Mouse (Mus musculus) ES-Bruce4 (cell line): ENCODE results near the gene Ccn6. TPM values are rescaled to one million over a fixed set of nuclear protein-coding genes. Genes with fewer than 3 reads are reported as not detected.

Source experiments
- H3K27ac ChIP-seq: 2 replicates; pipeline ENCODE4 v1.5.1; 2012; ENCODE audit warnings: low read length, inconsistent platforms; ENCODE audit not compliant: insufficient read depth
- H3K27me3 ChIP-seq: 2 replicates; pipeline ENCODE4 v1.6.1; 2012; ENCODE audit warnings: mild to moderate bottlenecking, low read length, inconsistent platforms; ENCODE audit not compliant: control insufficient read depth, poor library complexity, insufficient read depth, severe bottlenecking
- H3K36me3 ChIP-seq: 2 replicates; pipeline ENCODE4 v1.6.1; 2012; ENCODE audit warnings: inconsistent platforms, mild to moderate bottlenecking, low read length, moderate library complexity; ENCODE audit not compliant: control insufficient read depth, poor library complexity, insufficient read depth, severe bottlenecking
- H3K4me1 ChIP-seq: one replicate; pipeline ENCODE4 v1.8.1; 2011; ENCODE audit warnings: low read length; ENCODE audit not compliant: control insufficient read depth, insufficient read depth
- H3K4me3 ChIP-seq: 2 replicates; pipeline ENCODE4 v1.5.1; 2011; ENCODE audit warnings: low read depth, mild to moderate bottlenecking, low read length
- H3K9ac ChIP-seq: 2 replicates; pipeline ENCODE4 v1.6.1; 2012; ENCODE audit warnings: low read depth, mild to moderate bottlenecking, inconsistent platforms; ENCODE audit not compliant: poor library complexity, severe bottlenecking
- H3K9me3 ChIP-seq: replicated peaks from 2 replicates; pipeline ENCODE4 v1.6.1; 2012; ENCODE audit warnings: mild to moderate bottlenecking, low read length, inconsistent platforms; ENCODE audit not compliant: control insufficient read depth, poor library complexity, insufficient read depth, severe bottlenecking
- CTCF ChIP-seq: IDR thresholded peaks from one replicate; pipeline ENCODE4 v1.8.1; 2011; ENCODE audit warnings: low read depth, low read length
- EP300 ChIP-seq: IDR thresholded peaks from 2 replicates; pipeline ENCODE4 v1.6.1; 2011; ENCODE audit warnings: low read depth, low read length; ENCODE audit not compliant: insufficient read depth
- POLR2A ChIP-seq: IDR thresholded peaks from one replicate; pipeline ENCODE4 v1.8.1; 2011; ENCODE audit warnings: low read length; ENCODE audit not compliant: insufficient read depth
- polyA plus RNA-seq: library from polyadenylated mRNA; stranded (reverse); fragments of >200 nt; gene quantifications from 2 replicates; pipeline ENCODE4 v1.2.4, GENCODE M21; 2011; ENCODE audit warnings: low read depth; ENCODE audit not compliant: missing spikeins, insufficient read depth, insufficient read length

Gene Ccn6
- polyA plus RNA-seq, 1 experiment, result not detected

GRCm38 (mm10) chr10:39142216-39142615 lies 21.4 kb downstream of the Ccn6 start:
- Histone ChIP-seq H3K9ac (no peak overlapping the region), H3K27ac (no peak overlapping the region), H3K9me3 (peaks cover 10% of the 10 kb centered on the region), H3K4me3 (no peak overlapping the region), H3K4me1 (no peaks in the 10 kb centered on the region), H3K27me3 (no peaks in the 10 kb centered on the region), H3K36me3 (peaks cover 19% of the 10 kb centered on the region)
- TF ChIP-seq EP300 (no peak), CTCF (no peak), POLR2A (no peak)

GRCm38 (mm10) chr10:39141401-39141800 lies 22.2 kb downstream of the Ccn6 start:
- Histone ChIP-seq H3K4me3 (no peak overlapping the region), H3K27ac (no peak overlapping the region), H3K4me1 (no peaks in the 10 kb centered on the region), H3K9me3 (peaks cover 10% of the 10 kb centered on the region), H3K27me3 (no peaks in the 10 kb centered on the region), H3K9ac (no peak overlapping the region), H3K36me3 (peaks cover 18% of the 10 kb centered on the region)
- no peak for TF ChIP-seq EP300
- TF ChIP-seq CTCF, result no peak
- no peak for TF ChIP-seq POLR2A

DNA sequence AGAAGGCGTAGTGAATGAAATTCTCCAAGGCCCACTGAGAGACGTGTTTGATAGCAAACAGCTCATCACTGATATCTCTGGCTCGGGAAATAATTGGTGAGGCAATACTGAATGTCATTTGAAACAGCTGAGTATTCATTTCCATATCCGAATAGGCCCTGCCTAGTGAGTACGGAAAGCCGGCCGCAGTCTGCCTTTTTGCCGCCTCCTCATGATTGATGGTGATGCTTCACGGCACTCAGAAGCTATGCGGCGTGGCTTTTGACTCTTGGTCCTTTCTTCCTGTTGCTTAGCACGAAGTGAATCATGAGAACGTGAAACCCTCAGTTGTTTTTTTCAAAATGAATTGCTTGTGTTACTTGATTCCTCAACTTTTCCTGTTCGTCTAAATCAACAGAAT lies 22.8 kb downstream of the Ccn6 start:
- TF ChIP-seq EP300 (no peak), POLR2A (no peak), CTCF (no peak)
- H3K4me1 ChIP-seq, result no peaks in the 10 kb centered on the region
- H3K4me3 ChIP-seq, result no peak overlapping the region
- no peaks in the 10 kb centered on the region for H3K27me3 ChIP-seq
- H3K9ac ChIP-seq, result no peak overlapping the region
- H3K36me3 ChIP-seq, result peaks cover 18% of the 10 kb centered on the region
- no peak overlapping the region for H3K27ac ChIP-seq
- peaks cover 10% of the 10 kb centered on the region for H3K9me3 ChIP-seq

DNA sequence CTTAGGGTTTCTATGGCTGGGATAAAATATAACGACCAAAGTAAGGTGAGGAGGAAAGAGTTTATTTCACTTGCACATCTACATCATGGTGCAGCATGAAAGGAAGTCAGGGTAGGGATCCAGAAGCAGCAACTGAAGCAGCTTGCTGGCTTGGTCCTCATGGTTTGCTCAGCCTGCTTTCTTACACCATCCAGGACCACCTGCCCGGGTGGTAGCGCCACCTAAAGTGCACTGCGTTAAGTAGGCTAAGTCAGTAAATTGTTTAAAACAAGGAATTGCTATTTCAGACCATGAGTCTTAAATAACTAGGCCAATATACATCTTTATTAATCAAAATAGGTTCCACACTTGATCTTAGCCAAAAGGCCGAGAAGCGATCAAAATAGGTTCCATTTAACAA lies 24.8 kb downstream of the Ccn6 start:
- Histone ChIP-seq H3K4me3 (no peak overlapping the region), H3K9me3 (peaks cover 10% of the 10 kb centered on the region), H3K36me3 (peaks cover 18% of the 10 kb centered on the region), H3K27ac (no peak overlapping the region), H3K27me3 (no peaks in the 10 kb centered on the region), H3K9ac (no peak overlapping the region), H3K4me1 (no peaks in the 10 kb centered on the region)
- TF ChIP-seq CTCF, result no peak
- no peak for TF ChIP-seq POLR2A
- no peak for TF ChIP-seq EP300

GRCm38 (mm10) chr10:39137766-39138165 lies 25.8 kb downstream of the Ccn6 start:
- Histone ChIP-seq H3K4me3 (no peak overlapping the region), H3K9me3 (peaks cover 10% of the 10 kb centered on the region), H3K27me3 (no peaks in the 10 kb centered on the region), H3K4me1 (no peaks in the 10 kb centered on the region), H3K9ac (no peak overlapping the region), H3K27ac (no peak overlapping the region), H3K36me3 (peaks cover 15% of the 10 kb centered on the region)
- TF ChIP-seq EP300, result no peak
- TF ChIP-seq CTCF, result no peak

DNA sequence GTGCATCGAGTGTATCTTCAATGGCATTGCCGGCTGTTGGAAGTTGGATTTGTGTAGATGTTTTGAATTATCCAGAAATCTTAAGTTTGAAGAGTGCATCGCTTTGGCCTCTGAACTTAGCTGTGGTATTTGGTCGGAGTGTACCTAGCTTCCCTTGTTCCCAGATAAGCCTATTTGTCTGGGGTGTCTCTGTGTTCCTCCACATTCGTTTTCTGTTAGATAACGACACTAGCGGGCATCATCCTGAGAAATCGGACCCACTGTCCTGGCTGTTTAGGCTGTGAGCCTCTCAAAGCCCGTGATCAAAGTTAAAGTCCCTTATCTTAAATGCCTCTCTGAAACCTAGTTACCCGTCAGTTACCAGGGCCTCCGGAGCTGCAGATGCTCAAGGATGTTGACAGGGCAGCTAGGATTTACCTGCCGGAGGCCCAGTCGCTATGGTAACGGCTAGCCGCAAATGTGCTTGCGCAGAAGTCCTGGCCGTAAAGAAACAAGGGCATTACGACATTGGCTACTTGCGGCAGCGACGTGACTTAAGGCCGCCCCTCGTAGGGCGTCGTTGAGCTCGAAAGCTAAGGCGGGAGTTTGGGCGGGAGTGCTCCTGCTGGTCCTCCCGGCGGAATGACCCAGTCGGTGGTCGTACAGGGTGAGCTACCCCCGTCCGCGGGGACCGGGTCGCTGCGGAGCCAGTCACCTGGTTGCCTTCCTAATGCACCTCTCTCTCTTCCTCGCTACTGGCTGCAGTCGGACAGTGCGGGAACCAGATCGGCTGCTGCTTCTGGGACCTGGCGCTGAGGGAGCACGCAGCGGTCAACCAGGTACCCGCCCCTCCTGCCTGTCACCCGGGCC lies 29.9 kb downstream of the Ccn6 start, which contains the start of the genes Fam229b and Tube1:
Fam229b (minus strand) TSS at position 453 of the 849 bp plus-strand sequence.
Tube1 (plus strand) TSS at position 515 of the 849 bp plus-strand sequence.
- H3K36me3 ChIP-seq, result no peaks in the 10 kb centered on the region; the same call in none of the 2 replicates
- H3K4me3 ChIP-seq, result peak within 1 kb of the TSS; percentile 68
- no peaks in the 10 kb centered on the region for H3K4me1 ChIP-seq
- peak within 1 kb of the TSS; percentile 38 for H3K9ac ChIP-seq
- no peak within 1 kb of the TSS for H3K27ac ChIP-seq
- no peaks in the 10 kb centered on the region for H3K27me3 ChIP-seq
- no peaks in the 10 kb centered on the region for H3K9me3 ChIP-seq
- no peak for TF ChIP-seq CTCF
- peak; percentile 77 for TF ChIP-seq POLR2A
- TF ChIP-seq EP300, result 0 out of 2 replicates have a peak, but pooled peaks have one; percentile 43
